Mouse (Mus musculus) heart, postnatal 0 days (tissue): ENCODE results near the gene Per1.

Source experiments
- CTCF ChIP-seq: IDR thresholded peaks from 2 replicates; pipeline ENCODE4 v1.5.1; 2016; ENCODE audit warnings: antibody characterized with exemption, control low read depth, low read depth
- EP300 ChIP-seq: IDR thresholded peaks from 2 replicates; pipeline ENCODE4 v1.6.1; 2016; ENCODE audit warnings: antibody characterized with exemption, low read depth

GRCm38 (mm10) chr11:69070093-69070492 is 24.9 kb upstream of the Per1 start:
- TF ChIP-seq CTCF = no peak
- no peak for TF ChIP-seq EP300
